Mouse (Mus musculus): Measurements from ENCODE around the gene Atp4a.

DNA sequence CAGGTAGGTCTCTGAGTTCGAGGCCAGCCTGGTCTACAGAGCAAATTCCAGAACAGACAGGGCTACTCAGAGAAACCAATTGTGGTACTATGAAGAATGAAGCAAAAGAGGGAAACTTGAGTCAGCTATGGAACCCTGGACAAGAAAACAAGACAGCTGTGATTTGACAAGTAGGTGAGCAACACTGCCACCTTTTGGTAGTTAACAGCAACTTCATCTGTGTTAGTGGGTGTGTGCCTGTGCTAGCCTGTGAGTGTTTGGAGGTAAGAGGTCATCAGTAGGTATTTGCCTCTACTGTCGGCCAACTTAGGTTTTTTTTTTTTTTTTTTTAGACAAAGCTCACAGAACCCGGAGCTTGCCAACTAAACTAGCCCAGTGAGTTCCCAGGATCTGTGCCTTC, 42.8 kb upstream of the Atp4a start:
- TF ChIP-seq ZC3H11A (IDR thresholded peaks at IDR 0.05; ENCODE audit: borderline replicate concordance, low read depth, low read length) = no peak
- no peak for TF ChIP-seq MAFK (IDR thresholded peaks at IDR 0.05; ENCODE audit: insufficient read depth, low read depth, low read length)
- no peak for TF ChIP-seq CHD2 (IDR thresholded peaks at IDR 0.05; ENCODE audit: low read depth, low read length)
- no peak for TF ChIP-seq HCFC1 (IDR thresholded peaks at IDR 0.05; ENCODE audit: borderline replicate concordance, insufficient read depth, low read length)
- TF ChIP-seq ZNF384 (IDR thresholded peaks at IDR 0.05; ENCODE audit: low read depth, low read length) = peak; percentile 60; the same call in 1 of the 2 replicates

Measured in ES-E14 (cell line).